Mouse (Mus musculus) right cerebral cortex, postnatal 25 days (tissue): ENCODE results near the gene Ogfod2.

Experiments
- DNase-seq: peaks from one replicate; pipeline ENCODE4 v3.0.0; 2022

Ogfod2 gene

DNA sequence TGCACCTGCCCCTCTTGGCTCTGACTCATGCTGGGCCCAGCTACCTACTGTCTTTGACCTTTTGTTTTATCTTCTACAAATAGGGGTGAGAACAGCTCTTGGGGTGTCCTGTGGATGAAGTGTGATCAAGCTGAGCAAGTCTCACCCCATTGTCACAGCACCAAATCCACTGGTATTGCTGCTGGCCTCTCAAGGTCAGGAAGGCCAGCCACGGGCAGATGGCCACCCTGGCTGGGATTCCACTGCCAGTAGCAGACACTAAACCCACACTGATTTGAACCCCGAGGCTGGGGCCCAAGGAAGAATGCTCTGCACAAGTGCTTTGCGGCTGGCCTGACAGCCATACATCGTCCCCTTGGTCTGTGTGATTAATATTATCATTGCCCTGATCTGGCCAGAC is 46.2 kb downstream of the Ogfod2 start:
- no peak for DNase-seq

DNA sequence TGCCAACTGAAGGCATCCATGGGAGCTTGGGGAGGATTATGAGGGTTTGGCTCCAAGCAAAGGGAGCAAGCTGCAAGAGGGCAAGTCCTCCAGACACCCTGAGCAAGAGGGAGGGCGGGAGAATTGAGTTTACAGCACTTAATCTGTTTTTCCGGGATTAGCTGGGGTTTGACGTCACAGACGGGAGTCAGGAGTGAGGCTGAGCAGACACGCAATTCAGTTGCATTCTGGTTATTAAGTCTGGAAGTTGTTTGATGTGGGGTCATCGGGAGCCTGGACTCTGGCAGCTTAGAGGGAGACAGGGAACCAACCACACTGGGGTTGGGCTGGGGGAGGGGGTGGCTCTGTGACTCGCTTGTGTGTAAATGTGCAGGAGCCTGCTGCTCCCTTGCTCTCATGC is 47.4 kb downstream of the Ogfod2 start:
- DNase-seq, result no peak

DNA sequence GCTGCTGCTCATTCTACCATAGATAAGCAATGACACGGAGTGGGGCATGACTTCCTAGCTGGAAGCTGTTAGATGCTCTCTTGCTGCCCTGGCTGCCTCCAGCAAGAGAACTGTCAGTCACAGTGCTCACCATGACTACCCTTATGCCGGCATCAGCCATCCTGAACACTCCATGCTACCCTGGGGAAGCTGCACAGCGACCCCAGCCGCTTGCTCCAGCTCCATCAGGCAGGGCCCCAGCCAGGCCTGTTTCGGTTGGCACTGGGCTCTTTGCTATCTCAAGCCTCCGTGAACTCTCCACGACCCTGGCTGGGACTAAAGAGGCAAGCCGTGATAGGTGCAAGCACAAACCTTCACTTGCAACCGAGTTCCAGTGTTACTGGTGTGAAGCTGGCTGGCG is 49.7 kb downstream of the Ogfod2 start:
- no peak for DNase-seq

DNA sequence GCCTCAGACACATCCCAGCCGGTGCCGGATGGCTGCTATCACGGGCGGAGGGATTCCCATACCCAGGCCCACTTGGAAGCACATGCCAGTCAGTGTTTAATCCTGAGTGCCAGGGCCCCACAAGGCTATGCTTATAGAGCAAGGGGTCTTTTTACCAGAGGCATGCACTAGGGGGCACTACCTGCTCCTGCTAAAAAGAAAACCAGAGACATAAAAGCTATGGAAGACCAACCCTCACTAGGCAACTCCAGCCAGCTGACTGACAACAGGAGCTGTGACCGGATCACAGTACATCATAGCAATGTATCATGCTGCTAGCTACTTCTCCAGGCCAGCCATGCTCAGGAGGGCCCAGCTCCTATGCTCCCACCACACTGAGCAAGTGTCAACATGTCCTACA is 50.5 kb downstream of the Ogfod2 start:
- DNase-seq, result no peak

DNA sequence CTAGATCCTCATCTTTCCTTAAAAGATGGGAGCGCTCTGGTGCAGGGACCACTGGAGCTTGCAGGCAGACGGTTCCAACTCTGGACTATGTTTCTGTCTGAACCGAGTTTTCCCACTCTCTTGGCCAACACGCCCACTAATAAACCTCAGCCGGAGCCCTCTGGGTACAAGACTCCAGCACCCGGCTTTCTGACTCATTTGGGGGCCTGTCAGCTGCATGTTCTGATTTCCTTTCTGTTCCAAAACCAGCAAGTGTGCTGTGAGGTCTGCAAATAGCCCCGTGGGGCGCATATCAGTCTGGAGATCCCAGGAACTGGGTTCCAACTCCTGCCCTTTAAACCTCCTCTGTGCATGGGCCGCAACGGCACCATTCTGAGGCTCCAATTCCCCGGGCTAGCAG is 51.3 kb downstream of the Ogfod2 start:
- DNase-seq, result no peak
